Mouse (Mus musculus): Measurements from ENCODE around the gene Tnfsfm13.
A peak's percentile ranks its signal among the peaks of the same experiment; 100 is the strongest.

- TF ChIP-seq CTCF (IDR thresholded peaks at IDR 0.05; ENCODE audit: insufficient read depth, low read length) (no peak), POLR2A (IDR thresholded peaks at IDR 0.05; ENCODE audit: borderline replicate concordance, extremely low read depth, low read depth, low read length) (peak; percentile 37; the same call in 1 of the 2 replicates)
Measured at GRCm38 (mm10) chr11:69686377-69686776, 9.5 kb downstream of the Tnfsfm13 start.

Measured in lung, adult 2 months (tissue).